Mouse (Mus musculus): ENCODE data around the gene Emc10.
A peak's percentile ranks its signal among the peaks of the same experiment; 100 is the strongest.

Emc10 gene

GRCm38 (mm10) chr7:44485572-44486195 is 10.6 kb downstream of the Emc10 start:
- no peak for DNase-seq (ENCODE audit: low spot score in 2 of 2)

GRCm38 (mm10) chr7:44484841-44485571 is 11.3 kb downstream of the Emc10 start:
- DNase-seq (ENCODE audit: low spot score in 2 of 2): peak in 1 of 2 experiments; percentile 59

- DNase-seq (ENCODE audit: low spot score in 2 of 2): no peak
These were observed 12.2 kb downstream of the Emc10 start for GRCm38 (mm10) chr7:44484109-44484508.

- DNase-seq (ENCODE audit: low spot score in 2 of 2): no peak
These were observed 13.4 kb downstream of the Emc10 start for GRCm38 (mm10) chr7:44482836-44483435.

- peak in 1 of 2 experiments; percentile 24 for DNase-seq (ENCODE audit: low spot score in 2 of 2)
These were observed 21.2 kb downstream of the Emc10 start for GRCm38 (mm10) chr7:44475046-44475614.

- peak; percentile 80 to 81 for DNase-seq (ENCODE audit: low spot score in 2 of 2)
These were observed 21.9 kb downstream of the Emc10 start for GRCm38 (mm10) chr7:44474419-44474818.

- peak; percentile 87 for DNase-seq (ENCODE audit: low spot score in 2 of 2)
These were observed 23.2 kb downstream of the Emc10 start for GRCm38 (mm10) chr7:44472961-44473646.

- no peak for DNase-seq (ENCODE audit: low spot score in 2 of 2)
These were observed 23.8 kb downstream of the Emc10 start for GRCm38 (mm10) chr7:44472558-44472885.

- DNase-seq (ENCODE audit: low spot score in 2 of 2): peak; percentile 84 to 86
These were observed 24.3 kb downstream of the Emc10 start for GRCm38 (mm10) chr7:44471880-44472557.

GRCm38 (mm10) chr7:44470696-44471612 is 25.4 kb downstream of the Emc10 start:
- DNase-seq (ENCODE audit: low spot score in 2 of 2): no peak

GRCm38 (mm10) chr7:44469677-44470675 is 26.4 kb downstream of the Emc10 start:
- DNase-seq (ENCODE audit: low spot score in 2 of 2): no peak

GRCm38 (mm10) chr7:44468644-44469285 is 27.6 kb downstream of the Emc10 start:
- DNase-seq (ENCODE audit: low spot score in 2 of 2): peak in 1 of 2 experiments; percentile 27

- peak; percentile 98 for DNase-seq (ENCODE audit: low spot score in 2 of 2)
These were observed 28.4 kb downstream of the Emc10 start, which contains the start of gene Josd2 for GRCm38 (mm10) chr7:44467811-44468411. Gene Josd2, plus strand, starts transcription at chr7:44467980.

- DNase-seq (ENCODE audit: low spot score in 2 of 2): no peak
These were observed 29.4 kb downstream of the Emc10 start for GRCm38 (mm10) chr7:44466888-44467311.

- DNase-seq (ENCODE audit: low spot score in 2 of 2): no peak
These were observed 30.1 kb downstream of the Emc10 start for GRCm38 (mm10) chr7:44466006-44466887.

- no peak for DNase-seq (ENCODE audit: low spot score in 2 of 2)
These were observed 31.2 kb downstream of the Emc10 start, which contains the start of gene Aspdh for GRCm38 (mm10) chr7:44465111-44465510. Gene Aspdh, plus strand, starts transcription at chr7:44465391.

- no peak for DNase-seq (ENCODE audit: low spot score in 2 of 2)
These were observed 31.8 kb downstream of the Emc10 start for GRCm38 (mm10) chr7:44464511-44464910.

All from heart, adult 9 months (tissue).